Mouse (Mus musculus) intestine, postnatal 0 days (tissue): ENCODE measurements around the gene Cacna2d1. TPM values are rescaled to one million over a fixed set of nuclear protein-coding genes. Genes with fewer than 3 reads are reported as not detected.

Source experiments
- ATAC-seq: fragments of 200-750 bp; cut with Nextera tagmentation; 2 replicates; pipeline ENCODE4 v1.8.0; 2017; ENCODE audit warnings: mild to moderate bottlenecking, moderate TSS enrichment, moderate library complexity
- H3K27ac ChIP-seq: fragments of 300-500 bp; sonication (generic); 2 replicates; pipeline ENCODE4 v1.5.1; 2014; ENCODE audit warnings: mild to moderate bottlenecking, low read depth, low read length, moderate library complexity
- H3K27me3 ChIP-seq: fragments of 300-500 bp; sonication (generic); replicated peaks from 2 replicates; pipeline ENCODE4 v1.6.1; 2014; ENCODE audit warnings: low read length, mixed read lengths; ENCODE audit not compliant: control insufficient read depth, insufficient read depth
- H3K36me3 ChIP-seq: fragments of 300-500 bp; sonication (generic); 2 replicates; pipeline ENCODE4 v1.6.1; 2014; ENCODE audit warnings: mild to moderate bottlenecking, moderate library complexity; ENCODE audit not compliant: control insufficient read depth, insufficient read depth
- H3K4me1 ChIP-seq: fragments of 300-500 bp; sonication (generic); replicated peaks from 2 replicates; pipeline ENCODE4 v1.6.1; 2014; ENCODE audit warnings: antibody characterized with exemption, low read length, mixed read lengths; ENCODE audit not compliant: control insufficient read depth, insufficient read depth
- H3K4me2 ChIP-seq: fragments of 300-500 bp; sonication (generic); replicated peaks from 2 replicates; pipeline ENCODE4 v1.6.1; 2014; ENCODE audit warnings: low read depth, mild to moderate bottlenecking, moderate library complexity
- H3K4me3 ChIP-seq: fragments of 300-500 bp; sonication (generic); 2 replicates; pipeline ENCODE4 v1.5.1; 2014; ENCODE audit warnings: low read depth, low read length
- H3K9ac ChIP-seq: fragments of 300-500 bp; sonication (generic); 2 replicates; pipeline ENCODE4 v1.6.1; 2014; ENCODE audit warnings: mild to moderate bottlenecking, low read depth, low read length
- H3K9me3 ChIP-seq: fragments of 300-500 bp; sonication (generic); 2 replicates; pipeline ENCODE4 v1.6.1; 2016; ENCODE audit warnings: mixed run types; ENCODE audit not compliant: control insufficient read depth
- CTCF ChIP-seq: sonication (generic); IDR thresholded peaks from 2 replicates; pipeline ENCODE4 v1.5.1; 2016; ENCODE audit warnings: low read depth, mild to moderate bottlenecking, control low read depth, antibody characterized with exemption, moderate library complexity
- WGBS: fragments of 180-500 bp; shearing (Covaris S2); extraction: QIAGEN DNeasy Blood & Tissue Kit; methylation state at CpG from one replicate; pipeline ENCODE4 v1.1.7; 2014; 5-methylcytosine and 5-hydroxymethylcytosine counted together
- polyA plus RNA-seq: library from polyadenylated mRNA; unstranded; fragments of >200 nt; fragmentation: Nextera tagmentation; extraction: Ambion mirVana; gene quantifications from 2 replicates; pipeline ENCODE4 v1.2.1, GENCODE M21; 2015

Cacna2d1 gene
- polyA plus RNA-seq, 1 experiment from 2014 or later, result 7.2 TPM

GRCm38 (mm10) chr5:16004305-16004704 is 69.8 kb downstream of the Cacna2d1 start:
- no peaks in the 10 kb centered on the region for H3K4me1 ChIP-seq
- ATAC-seq, result no peak
- no peaks in the 10 kb centered on the region for H3K27me3 ChIP-seq
- H3K27ac ChIP-seq, result no peak overlapping the region
- H3K4me3 ChIP-seq, result no peak overlapping the region
- no peak overlapping the region for H3K9ac ChIP-seq
- H3K36me3 ChIP-seq, result no peaks in the 10 kb centered on the region
- no peak for TF ChIP-seq CTCF
- H3K9me3 ChIP-seq, result no peaks in the 10 kb centered on the region
- WGBS, result 48% methylated on average over 6 of the region's 6 CpGs
- H3K4me2 ChIP-seq, result no peak overlapping the region

GRCm38 (mm10) chr5:16006964-16007363 is 72.5 kb downstream of the Cacna2d1 start:
- Histone ChIP-seq H3K4me3 (no peak overlapping the region), H3K4me2 (no peak overlapping the region), H3K36me3 (no peaks in the 10 kb centered on the region), H3K27ac (no peak overlapping the region), H3K9me3 (no peaks in the 10 kb centered on the region), H3K4me1 (no peaks in the 10 kb centered on the region), H3K9ac (no peak overlapping the region), H3K27me3 (no peaks in the 10 kb centered on the region)
- no peak for ATAC-seq
- 85% methylated on average over 6 of the region's 6 CpGs for WGBS
- no peak for TF ChIP-seq CTCF

GRCm38 (mm10) chr5:16013649-16014048 is 79.2 kb downstream of the Cacna2d1 start:
- H3K4me3 ChIP-seq, result no peak overlapping the region
- no peaks in the 10 kb centered on the region for H3K4me1 ChIP-seq
- TF ChIP-seq CTCF, result no peak
- H3K27ac ChIP-seq, result no peak overlapping the region
- no peaks in the 10 kb centered on the region for H3K9me3 ChIP-seq
- H3K27me3 ChIP-seq, result no peaks in the 10 kb centered on the region
- 74% methylated on average over 2 of the region's 2 CpGs for WGBS
- no peak overlapping the region for H3K4me2 ChIP-seq
- H3K9ac ChIP-seq, result no peak overlapping the region
- H3K36me3 ChIP-seq, result no peaks in the 10 kb centered on the region
- no peak for ATAC-seq

- 67% methylated on average over 2 of the region's 2 CpGs for WGBS
- ATAC-seq, result no peak
- H3K4me2 ChIP-seq, result no peak overlapping the region
Observed at GRCm38 (mm10) chr5:16014392-16014791, 79.9 kb downstream of the Cacna2d1 start.

GRCm38 (mm10) chr5:16024626-16025417 is 90.3 kb downstream of the Cacna2d1 start:
- no peak overlapping the region for H3K4me3 ChIP-seq
- TF ChIP-seq CTCF, result no peak
- no peak for ATAC-seq
- H3K9me3 ChIP-seq, result no peaks in the 10 kb centered on the region
- H3K4me1 ChIP-seq, result no peaks in the 10 kb centered on the region
- no peaks in the 10 kb centered on the region for H3K36me3 ChIP-seq
- H3K9ac ChIP-seq, result no peak overlapping the region
- no peak overlapping the region for H3K4me2 ChIP-seq
- no peaks in the 10 kb centered on the region for H3K27me3 ChIP-seq
- no peak overlapping the region for H3K27ac ChIP-seq
- 69% methylated on average over 4 of the region's 4 CpGs for WGBS

More at GRCm38 (mm10) chr5:16014392-16014791, 79.9 kb downstream of the Cacna2d1 start:
- Histone ChIP-seq H3K36me3 (no peaks in the 10 kb centered on the region), H3K9ac (no peak overlapping the region), H3K4me3 (no peak overlapping the region), H3K27me3 (no peaks in the 10 kb centered on the region), H3K4me1 (no peaks in the 10 kb centered on the region), H3K27ac (no peak overlapping the region), H3K9me3 (no peaks in the 10 kb centered on the region)
- TF ChIP-seq CTCF, result no peak

- Histone ChIP-seq H3K9me3 (no peaks in the 10 kb centered on the region), H3K4me1 (no peaks in the 10 kb centered on the region), H3K9ac (no peak overlapping the region), H3K36me3 (no peaks in the 10 kb centered on the region), H3K27me3 (no peaks in the 10 kb centered on the region), H3K4me3 (no peak overlapping the region), H3K4me2 (no peak overlapping the region), H3K27ac (no peak overlapping the region)
- WGBS, result 81% methylated on average over 6 of the region's 6 CpGs
- TF ChIP-seq CTCF, result no peak
- no peak for ATAC-seq
Observed at GRCm38 (mm10) chr5:16028881-16029280, 94.4 kb downstream of the Cacna2d1 start.

GRCm38 (mm10) chr5:16029481-16029880 is 95.0 kb downstream of the Cacna2d1 start:
- Histone ChIP-seq H3K27me3 (no peaks in the 10 kb centered on the region), H3K36me3 (no peaks in the 10 kb centered on the region), H3K9me3 (no peaks in the 10 kb centered on the region), H3K27ac (no peak overlapping the region), H3K9ac (no peak overlapping the region), H3K4me3 (no peak overlapping the region), H3K4me1 (no peaks in the 10 kb centered on the region), H3K4me2 (no peak overlapping the region)
- TF ChIP-seq CTCF, result no peak
- WGBS, result 85% methylated on average over 5 of the region's 5 CpGs
- ATAC-seq, result no peak
